Mouse (Mus musculus) olfactory bulb, adult 2 months (tissue): ENCODE data around the gene Lgmn. TPM values are rescaled to one million over a fixed set of nuclear protein-coding genes. Genes with fewer than 3 reads are reported as not detected.
A peak's percentile ranks its signal among the peaks of the same experiment; 100 is the strongest.

Source experiments
- H3K27ac ChIP-seq: fragments of 200-500 bp; 2 replicates; pipeline ENCODE4 v1.5.1; 2012; ENCODE audit warnings: low read depth, low read length; ENCODE audit not compliant: insufficient read depth
- H3K4me1 ChIP-seq: fragments of 200-500 bp; 2 replicates; pipeline ENCODE4 v1.6.1; 2012; ENCODE audit warnings: low read length; ENCODE audit not compliant: control insufficient read depth, insufficient read depth
- H3K4me3 ChIP-seq: fragments of 200-500 bp; 2 replicates; pipeline ENCODE4 v1.5.1; 2012; ENCODE audit warnings: mild to moderate bottlenecking, low read depth, low read length, moderate library complexity; ENCODE audit not compliant: insufficient read depth
- CTCF ChIP-seq: fragments of 200-500 bp; IDR thresholded peaks from 2 replicates; pipeline ENCODE4 v1.5.1; 2012; ENCODE audit warnings: low read depth, mild to moderate bottlenecking, low read length, moderate library complexity; ENCODE audit not compliant: insufficient read depth
- POLR2A ChIP-seq: fragments of 200-500 bp; IDR thresholded peaks from 2 replicates; pipeline ENCODE4 v1.6.1; 2012; ENCODE audit warnings: mild to moderate bottlenecking, low read depth, low read length, moderate library complexity; ENCODE audit not compliant: insufficient read depth
- WGBS: fragments of 180-500 bp; shearing (Covaris S2); methylation state at CpG from one replicate; pipeline ENCODE4 v1.1.7; 2018; 5-methylcytosine and 5-hydroxymethylcytosine counted together
- polyA plus RNA-seq: library from polyadenylated mRNA; stranded (reverse); fragments of >200 nt; gene quantifications from 2 replicates; pipeline ENCODE4 v1.2.4, GENCODE M21; 2012; ENCODE audit warnings: low replicate concordance; ENCODE audit not compliant: missing spikeins, insufficient read depth, insufficient read length

Lgmn gene
- polyA plus RNA-seq, 1 experiment = not detected

GRCm38 (mm10) chr12:102413171-102413570 is 26.4 kb downstream of the Lgmn start:
- Histone ChIP-seq H3K27ac (no peak overlapping the region), H3K4me3 (no peak overlapping the region), H3K4me1 (peaks cover 17% of the 10 kb centered on the region)
- no peak for TF ChIP-seq CTCF
- no peak for TF ChIP-seq POLR2A
- WGBS = 81% methylated on average over 13 of the region's 13 CpGs

GRCm38 (mm10) chr12:102398588-102398987 is 41.0 kb downstream of the Lgmn start:
- TF ChIP-seq CTCF (no peak), POLR2A (no peak)
- H3K4me1 ChIP-seq = no peaks in the 10 kb centered on the region
- no peak overlapping the region for H3K27ac ChIP-seq
- 80% methylated on average over 4 of the region's 4 CpGs for WGBS
- H3K4me3 ChIP-seq = no peak overlapping the region

- 42% methylated on average over 19 of the region's 19 CpGs for WGBS
- no peak for TF ChIP-seq CTCF
- no peak for TF ChIP-seq POLR2A
- no peak overlapping the region for H3K4me3 ChIP-seq
- H3K4me1 ChIP-seq = no peaks in the 10 kb centered on the region
- H3K27ac ChIP-seq = no peak overlapping the region
Measured at GRCm38 (mm10) chr12:102395998-102396991, 43.3 kb downstream of the Lgmn start.

- no peak overlapping the region for H3K27ac ChIP-seq
- WGBS = 61% methylated on average over 9 of the region's 9 CpGs
- H3K4me1 ChIP-seq = no peaks in the 10 kb centered on the region
- no peak for TF ChIP-seq POLR2A
- TF ChIP-seq CTCF = no peak
- no peak overlapping the region for H3K4me3 ChIP-seq
Measured at GRCm38 (mm10) chr12:102395537-102395936, 44.1 kb downstream of the Lgmn start.

DNA sequence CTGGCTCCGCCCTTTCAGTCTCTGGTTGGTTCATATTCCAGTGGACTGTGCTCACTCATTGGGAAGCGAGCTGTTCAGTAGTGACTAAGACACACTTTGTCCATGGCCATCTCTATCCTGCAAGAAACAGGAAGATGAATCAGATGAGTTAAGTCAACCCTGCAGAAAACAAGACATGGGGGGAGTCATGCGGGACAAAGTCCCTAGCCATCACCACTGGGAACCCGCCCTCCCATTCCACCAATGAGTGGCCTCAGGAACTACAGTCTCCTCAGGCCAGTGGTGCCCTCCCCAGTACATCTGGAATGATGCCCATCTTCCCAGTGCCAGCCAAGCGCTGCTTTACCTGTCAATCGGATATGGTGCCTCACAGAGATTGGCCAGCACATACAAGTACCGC is 45.1 kb downstream of the Lgmn start:
- 93% methylated on average over 7 of the region's 7 CpGs for WGBS

DNA sequence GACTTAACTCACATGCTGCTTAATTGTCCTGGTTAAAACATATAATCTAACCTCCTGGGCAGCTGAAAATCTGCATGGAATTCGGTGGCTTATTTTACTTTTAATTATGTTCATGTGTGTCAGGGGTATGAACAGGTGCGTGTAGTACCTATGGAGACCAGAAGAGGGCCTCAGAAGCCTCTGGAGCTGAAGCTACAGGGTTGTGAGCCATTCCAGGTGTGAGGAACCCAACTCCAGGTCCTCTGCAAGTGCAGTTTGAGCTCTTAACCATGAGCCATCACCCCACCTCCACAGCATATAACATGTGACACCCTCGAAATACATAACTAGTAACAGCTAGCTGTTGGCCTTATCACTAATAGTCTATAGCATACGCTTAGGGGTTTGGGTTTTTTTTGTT is 47.6 kb downstream of the Lgmn start:
- H3K4me1 ChIP-seq = 0 out of 2 replicates have a peak, but pooled peaks cover 4% of the 10 kb centered on the region
- no peak overlapping the region for H3K27ac ChIP-seq
- TF ChIP-seq CTCF (peak; percentile 45; the same call in 1 of the 2 replicates), POLR2A (no peak)
- H3K4me3 ChIP-seq = no peak overlapping the region
- 76% methylated on average over 4 of the region's 4 CpGs for WGBS

More for the DNA sequence above, 45.1 kb downstream of the Lgmn start:
- no peak for TF ChIP-seq CTCF
- no peak for TF ChIP-seq POLR2A
- Histone ChIP-seq H3K4me1 (0 out of 2 replicates have a peak, but pooled peaks cover 4% of the 10 kb centered on the region), H3K4me3 (no peak overlapping the region), H3K27ac (no peak overlapping the region)

DNA sequence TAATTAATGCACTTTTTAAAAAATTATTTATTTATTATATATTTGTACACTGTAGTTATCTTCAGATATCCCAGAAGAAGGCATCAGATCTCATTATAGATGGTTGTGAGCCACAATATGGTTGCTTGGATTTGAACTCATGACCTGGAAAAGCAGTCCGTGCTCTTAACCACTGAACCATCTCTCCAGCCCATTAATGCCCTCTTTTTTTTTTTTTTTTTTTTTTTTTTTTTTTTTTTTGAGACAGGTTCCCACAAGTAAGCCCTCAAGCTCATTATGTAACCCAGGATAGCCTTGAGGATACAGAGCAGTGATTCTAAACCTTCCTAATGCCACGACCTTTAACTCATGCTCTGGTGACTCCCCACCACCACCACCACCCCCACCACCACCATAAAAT is 48.5 kb downstream of the Lgmn start:
- Histone ChIP-seq H3K4me1 (0 out of 2 replicates have a peak, but pooled peaks cover 4% of the 10 kb centered on the region), H3K27ac (no peak overlapping the region), H3K4me3 (no peak overlapping the region)
- TF ChIP-seq CTCF (no peak), POLR2A (no peak)
- 80% methylated on average over 2 of the region's 2 CpGs for WGBS

DNA sequence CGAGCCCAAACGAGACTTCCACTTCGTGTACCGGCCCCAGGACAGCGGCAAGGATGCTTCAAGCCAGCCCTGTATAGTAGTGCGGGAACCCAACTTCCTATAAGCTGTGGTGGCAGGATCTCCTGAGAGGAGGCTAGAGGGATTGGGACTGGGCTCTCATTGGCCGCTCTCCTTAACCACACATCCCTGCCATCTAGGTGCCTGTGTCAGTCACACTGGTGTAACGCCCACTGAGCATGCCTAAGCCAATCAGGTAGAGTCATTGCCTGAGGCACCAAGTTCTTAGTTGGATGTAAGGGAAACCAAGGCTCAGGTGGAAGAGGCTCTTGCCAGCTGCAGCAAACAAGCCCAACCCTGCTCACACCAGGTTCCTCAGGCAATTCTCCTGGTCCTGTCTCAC is 49.6 kb downstream of the Lgmn start:
- WGBS = 38% methylated on average over 8 of the region's 8 CpGs
- H3K4me3 ChIP-seq = no peak overlapping the region
- H3K27ac ChIP-seq = no peak overlapping the region
- 0 out of 2 replicates have a peak, but pooled peaks cover 4% of the 10 kb centered on the region for H3K4me1 ChIP-seq
- TF ChIP-seq POLR2A = no peak
- TF ChIP-seq CTCF = no peak
